In the genomic region with DNA sequence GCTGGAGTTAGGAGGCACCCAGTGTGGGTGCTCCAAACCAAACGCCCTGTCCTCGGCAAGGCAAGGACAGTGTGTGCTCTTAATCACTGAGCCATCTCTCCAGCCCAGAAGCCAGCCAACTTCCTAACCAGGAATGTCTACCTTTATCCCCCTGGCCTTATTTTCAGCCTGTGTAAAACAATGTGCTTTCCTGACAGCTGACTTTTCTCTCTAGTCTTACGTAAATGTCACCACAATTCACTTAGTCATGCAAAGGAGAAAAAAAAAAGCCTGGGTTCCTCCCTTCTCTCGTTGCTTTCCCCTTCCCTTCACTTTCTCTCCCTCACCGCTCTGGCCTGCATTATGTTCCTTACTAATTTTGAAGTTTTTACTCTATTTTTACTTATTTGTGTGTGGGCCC, we compare ENCODE assay signal across 9 mouse cellular contexts. TPM values are rescaled to one million over a fixed set of nuclear protein-coding genes. Genes with fewer than 3 reads are reported as not detected.
DNase-seq lines count a peak whose midpoint lies in the region; ATAC-seq and TF ChIP-seq lines count a peak whose summit lies in the region.
"Not testable (repeated sequence)": the region's sequence is repeated elsewhere in the genome, so short reads cannot be mapped to it uniquely, and the experiment has no call there.
"Had no signal": no experiment of that assay in that cellular context is flagged by ENCODE, and none has a peak within 500 bp of the region (broad histone marks: within the 10 kb centered on the region; RNA-seq: fewer than 3 reads in every experiment).

No protein-coding gene starts in this region.

- dilution Hi-C loops in CH12.LX (cut with MboI; ENCODE audit: extremely low pct_ligation_motif_present, extremely low pct_unique_long_range_greater_than_20kb, low sequenced_read_pairs), result not testable (repeated sequence)

- DNase-seq in CH12.LX (ENCODE audit: extremely low read depth); layer of hippocampus, adult 2 months (ENCODE audit: low spot score in 2 of 2): not testable (repeated sequence)
- DNase-seq in R1 (ENCODE audit: low read depth, low spot score), result peak; percentile 58
- DNase-seq in induced T-regulatory cell, adult 2 months (ENCODE audit: low read depth), result peak; percentile 35

- H3K9ac ChIP-seq in CH12.LX (ENCODE audit: insufficient read depth, low read depth); kidney, embryonic 15.5 days: not testable (repeated sequence)

- not testable (repeated sequence) for H3K27ac ChIP-seq in CH12.LX (ENCODE audit: insufficient read depth, low read depth); kidney, embryonic 15.5 days
- H3K27ac ChIP-seq in layer of hippocampus, adult 2 months, result peak overlapping the region; percentile 93; the same call in 1 of the 2 replicates

- not testable (repeated sequence) for H3K4me3 ChIP-seq in CH12.LX (replicated peaks in 1 of 3; ENCODE audit: low read depth in 2 of 3, low read length in 2 of 3, poor library complexity in 1 of 3); kidney, embryonic 15.5 days (replicated peaks); layer of hippocampus, adult 2 months
- H3K4me3 ChIP-seq in megakaryocyte, embryonic 14.5 days (replicated peaks), result peak overlapping the region; percentile 23

- H3K27me3 ChIP-seq in CH12.LX (replicated peaks); kidney, embryonic 15.5 days: not testable (repeated sequence)
- peaks cover 32% of the 10 kb centered on the region for H3K27me3 ChIP-seq in megakaryocyte, embryonic 14.5 days (replicated peaks)

- not testable (repeated sequence) for H3K79me2 ChIP-seq in CH12.LX (replicated peaks; ENCODE audit: control insufficient read depth, extremely low read depth, insufficient read depth, poor library complexity, severe bottlenecking)

- in situ Hi-C loops in CH12.LX (cut with MboI; ENCODE audit: low pct_ligation_motif_present, low pct_unique_long_range_greater_than_20kb, low sequenced_read_pairs), result not testable (repeated sequence)

- H3K36me3 ChIP-seq in CH12.LX (replicated peaks in 1 of 2; ENCODE audit: control insufficient read depth in 1 of 2, insufficient read depth in 1 of 2, low read length in 1 of 2); kidney, embryonic 15.5 days; megakaryocyte, embryonic 14.5 days (replicated peaks; ENCODE audit: low read length): not testable (repeated sequence)

- peaks cover 7 to 32% of the 10 kb centered on the region in 2 experiments for H3K4me1 ChIP-seq in CH12.LX (ENCODE audit: control insufficient read depth in 1 of 2, insufficient read depth in 2 of 2)
- H3K4me1 ChIP-seq in kidney, embryonic 15.5 days, result peaks cover 26% of the 10 kb centered on the region
- peaks cover 30% of the 10 kb centered on the region for H3K4me1 ChIP-seq in megakaryocyte, embryonic 14.5 days

- peak; percentile 49 for ATAC-seq in granulocyte monocyte progenitor cell, adult 5-6 weeks (replicated peaks; ENCODE audit: poor library complexity, severe bottlenecking)
- ATAC-seq in kidney, embryonic 15.5 days (replicated peaks; ENCODE audit: low FRiP score), result not testable (repeated sequence)

- TF ChIP-seq CTCF in CH12.LX (conservative IDR thresholded peaks at IDR 0.05 in 1 of 2, IDR thresholded peaks at IDR 0.05 in 1 of 2; ENCODE audit: low read depth in 2 of 2, low read length in 2 of 2); layer of hippocampus, adult 2 months (conservative IDR thresholded peaks at IDR 0.05): not testable (repeated sequence)

- WGBS in kidney, embryonic 15.5 days, result 39% methylated on average over 5 of the region's 5 CpGs

- TF ChIP-seq RAD21 in CH12.LX (IDR thresholded peaks at IDR 0.05; ENCODE audit: low read depth, low read length), result not testable (repeated sequence)

- H3K4me2 ChIP-seq in CH12.LX (ENCODE audit: insufficient read depth, low read depth, poor library complexity, severe bottlenecking), result peak overlapping the region; percentile 91
- H3K4me2 ChIP-seq in kidney, embryonic 15.5 days, result 0 out of 2 replicates have a peak overlapping the region, but pooled peaks have one; percentile 96

- H3K9me3 ChIP-seq in CH12.LX (replicated peaks; ENCODE audit: low read length); kidney, embryonic 15.5 days (replicated peaks); megakaryocyte, embryonic 14.5 days: not testable (repeated sequence)

- TF ChIP-seq POLR2A in CH12.LX (IDR thresholded peaks at IDR 0.05; ENCODE audit: low read depth, low read length), result not testable (repeated sequence)

- not testable (repeated sequence) for TF ChIP-seq EP300 in CH12.LX (IDR thresholded peaks at IDR 0.05; ENCODE audit: low read length)

TF ChIP-seq in CH12.LX, 34 proteins besides CTCF, POLR2A, EP300 and RAD21:
- TF ChIP-seq ETS1 (conservative IDR thresholded peaks at IDR 0.05; ENCODE audit: low read depth, low read length), result peak; percentile 47; the same call in 1 of the 2 replicates
- peak; percentile 76 for TF ChIP-seq ZNF384 (IDR thresholded peaks at IDR 0.05; ENCODE audit: low read depth, low read length)
- TF ChIP-seq MXI1 (IDR thresholded peaks at IDR 0.05; ENCODE audit: low read depth, low read length), result peak; percentile 47; the same call in 1 of the 2 replicates

RNA-seq across cellular contexts. Expression of gene Dgkh, which starts 1.6 kb away (rescaled TPM):
- 2.4 and 2.7 TPM in 2 replicates for total RNA-seq in CH12.LX (2012; rRNA removed)
- 0.83 and 1.1 TPM in 2 replicates for total RNA-seq in CH12.LX (2014; rRNA removed)
- 2.9 and 3.3 TPM in 2 replicates for polyA plus RNA-seq in CH12.LX (2012; ENCODE audit: insufficient read length, low read depth)
- total RNA-seq in granulocyte monocyte progenitor cell, adult 5-6 weeks (2014; fragmentation: Nextera tagmentation), result 1.0 and 1.5 TPM in 2 replicates
- total RNA-seq in granulocyte monocyte progenitor cell, adult 5-6 weeks (2017), result 1.3 and 1.5 TPM in 2 replicates
- polyA plus RNA-seq in kidney, embryonic 15.5 days (2015; fragmentation: Nextera tagmentation; extraction: Ambion mirVana), result 2.3 and 2.5 TPM in 2 replicates
- total RNA-seq in layer of hippocampus, adult 2 months (2021), result 100 to 1,000 TPM; 110 to 123 TPM
- 0.01 and 0.17 TPM in 2 replicates for polyA plus RNA-seq in megakaryocyte, embryonic 14.5 days (2012; ENCODE audit: insufficient read depth, low replicate concordance)
- polyA plus RNA-seq: erythroblast, embryonic 14.5 days; G1E had no signal

Comparison
In these comparisons a context has a peak if more than half of its experiments do, and no peak if none do; other contexts are left out.
1. RNA of gene Dgkh, which starts 1.6 kb away (total RNA-seq): 110 to 123 TPM in layer of hippocampus, adult 2 months; 0.83 to 2.7 TPM in CH12.LX and 1.0 to 1.5 TPM in granulocyte monocyte progenitor cell, adult 5-6 weeks; every median in the first group is over 10 times any median in the second.